Mouse (Mus musculus) left cerebral cortex, postnatal 10 days (tissue): ENCODE data around the gene Spata16. TPM values are rescaled to one million over a fixed set of nuclear protein-coding genes. Genes with fewer than 3 reads are reported as not detected.

ENCODE experiments used
- DNase-seq, 2 experiments: peaks; one replicate each; pipeline ENCODE4 v3.0.0; 2021 to 2022; ENCODE audit warnings: low spot score in 2 of 2, mixed read lengths in 1 of 2; ENCODE audit errors: extremely low spot score in 1 of 2
- intact Hi-C: fragments of 180-260 bp; cut with DNase I; formaldehyde crosslinking; loops from one replicate; pipeline ENCODE4 v1.15.1; 2025
- total RNA-seq, 2 experiments: library from RNA; stranded (reverse); gene quantifications; 2 replicates each; pipeline ENCODE4 v1.2.3; 2021

The Spata16 gene
- total RNA-seq, 2 experiments from 2014 or later, result 0.22 TPM; not detected in 1

- intact Hi-C loops, result no loop called here
These were observed 182.0 kb downstream of the Spata16 start for GRCm38 (mm10) chr3:26819398-26819797.

GRCm38 (mm10) chr3:26826958-26827839 lies 189.8 kb downstream of the Spata16 start:
- intact Hi-C loops, result no loop called here
- peak; percentile 30 to 47 for DNase-seq

More at GRCm38 (mm10) chr3:26819398-26819797, 182.0 kb downstream of the Spata16 start:
- DNase-seq, result no peak

- intact Hi-C loops, result loop anchor here (5.0 to 10.0 kb wide), 2 partner anchors 358 to 501 kb away; partner anchors contain the start of gene Nlgn1
- DNase-seq, result peak in 1 of 2 experiments; percentile 24
These were observed 195.5 kb downstream of the Spata16 start for GRCm38 (mm10) chr3:26832954-26833353.

- peak; percentile 39 to 45 for DNase-seq
- intact Hi-C loops, result loop anchor here (5.0 to 10.0 kb wide), 2 partner anchors 360 to 502 kb away; partner anchors contain the start of gene Nlgn1
These were observed 197.0 kb downstream of the Spata16 start for GRCm38 (mm10) chr3:26834178-26835050.

GRCm38 (mm10) chr3:26835051-26835755 lies 197.8 kb downstream of the Spata16 start:
- DNase-seq, result no peak
- intact Hi-C loops, result loop anchor here (10.0 kb wide), 1 partner anchor 360 kb away; no protein-coding TSS in a partner anchor

- DNase-seq, result peak in 1 of 2 experiments; percentile 53
- intact Hi-C loops, result no loop called here
These were observed 207.6 kb downstream of the Spata16 start for GRCm38 (mm10) chr3:26845041-26845440.

- intact Hi-C loops, result no loop called here
- DNase-seq, result no peak
These were observed 210.5 kb downstream of the Spata16 start for GRCm38 (mm10) chr3:26847935-26848334.

- intact Hi-C loops, result no loop called here
- no peak for DNase-seq
These were observed 212.8 kb downstream of the Spata16 start for GRCm38 (mm10) chr3:26850207-26850606.

GRCm38 (mm10) chr3:26850691-26851563 lies 213.5 kb downstream of the Spata16 start:
- intact Hi-C loops, result no loop called here
- peak in 1 of 2 experiments; percentile 30 for DNase-seq

GRCm38 (mm10) chr3:26853557-26853956 lies 216.1 kb downstream of the Spata16 start:
- intact Hi-C loops, result no loop called here
- DNase-seq, result no peak

GRCm38 (mm10) chr3:26874706-26875105 lies 237.3 kb downstream of the Spata16 start:
- intact Hi-C loops, result no loop called here
- DNase-seq, result peak; percentile 23 to 42

GRCm38 (mm10) chr3:26877291-26877690 lies 239.9 kb downstream of the Spata16 start:
- intact Hi-C loops, result no loop called here
- DNase-seq, result no peak

GRCm38 (mm10) chr3:26916607-26917006 lies 279.2 kb downstream of the Spata16 start:
- intact Hi-C loops, result no loop called here
- no peak for DNase-seq

GRCm38 (mm10) chr3:26920986-26921385 lies 283.6 kb downstream of the Spata16 start:
- intact Hi-C loops, result no loop called here
- DNase-seq, result no peak

GRCm38 (mm10) chr3:26921576-26921975 lies 284.2 kb downstream of the Spata16 start:
- intact Hi-C loops, result no loop called here
- DNase-seq, result no peak

- no peak for DNase-seq
- intact Hi-C loops, result no loop called here
These were observed 286.0 kb downstream of the Spata16 start for GRCm38 (mm10) chr3:26923391-26923790.

GRCm38 (mm10) chr3:26924212-26924611 lies 286.8 kb downstream of the Spata16 start:
- no peak for DNase-seq
- intact Hi-C loops, result no loop called here

- intact Hi-C loops, result no loop called here
These were observed 295.7 kb downstream of the Spata16 start for GRCm38 (mm10) chr3:26933079-26933478.

More at GRCm38 (mm10) chr3:26933079-26933478, 295.7 kb downstream of the Spata16 start:
- no peak for DNase-seq
